19 mouse cellular contexts compared by ENCODE assay signal in the genomic region with DNA sequence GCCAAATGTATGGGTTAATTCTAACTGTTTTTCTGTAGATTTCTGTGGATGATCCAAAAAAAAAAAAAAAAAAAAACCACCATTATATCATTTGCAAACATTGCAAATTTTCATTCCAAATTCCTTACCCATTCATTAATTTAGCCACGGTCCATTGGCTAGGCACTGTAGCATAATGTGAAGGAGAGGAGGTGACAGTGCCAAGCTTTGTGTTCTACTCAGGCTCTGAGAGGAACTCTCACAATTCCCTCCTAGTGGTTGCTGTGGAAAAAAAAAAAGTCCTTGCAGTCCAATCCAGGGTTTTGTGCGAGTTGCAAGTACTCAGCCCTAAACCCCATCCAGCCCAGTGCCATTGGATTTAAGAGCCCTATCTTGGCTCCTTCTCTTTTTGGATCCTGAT. TPM values are rescaled to one million over a fixed set of nuclear protein-coding genes. Genes with fewer than 3 reads are reported as not detected.
DNase-seq lines count a peak whose midpoint lies in the region; ATAC-seq lines count a peak whose summit lies in the region.
"Had no signal": no experiment of that assay in that cellular context is flagged by ENCODE, and none has a peak within 500 bp of the region (broad histone marks: within the 10 kb centered on the region; RNA-seq: fewer than 3 reads in every experiment).

No protein-coding gene starts in this region.

- 36% methylated on average over 2 of the region's 2 CpGs for WGBS in hindbrain, embryonic 14.5 days
- WGBS in hindbrain, embryonic 12.5 days = 48% methylated on average over 2 of the region's 2 CpGs
- WGBS in liver, embryonic 11.5 days = 83% methylated on average over 2 of the region's 2 CpGs

- no peaks in the 10 kb centered on the region for H3K4me1 ChIP-seq in hindbrain, embryonic 14.5 days (replicated peaks; ENCODE audit: control insufficient read depth, insufficient read depth, low read length)
- no peaks in the 10 kb centered on the region for H3K4me1 ChIP-seq in hindbrain, embryonic 12.5 days
- no peaks in the 10 kb centered on the region for H3K4me1 ChIP-seq in liver, embryonic 11.5 days (replicated peaks; ENCODE audit: control insufficient read depth, insufficient read depth, low read length)
- H3K4me1 ChIP-seq: heart, embryonic 13.5 days; liver, embryonic 12.5 days; neural tube, embryonic 12.5 days had no signal

- no peaks in the 10 kb centered on the region for H3K36me3 ChIP-seq in hindbrain, embryonic 14.5 days (replicated peaks; ENCODE audit: control insufficient read depth, insufficient read depth)
- H3K36me3 ChIP-seq in hindbrain, embryonic 12.5 days = no peaks in the 10 kb centered on the region
- no peaks in the 10 kb centered on the region for H3K36me3 ChIP-seq in liver, embryonic 11.5 days (ENCODE audit: control insufficient read depth, insufficient read depth, low read length)
- H3K36me3 ChIP-seq: heart, embryonic 13.5 days; liver, embryonic 12.5 days; neural tube, embryonic 12.5 days had no signal

- no peak overlapping the region for H3K9ac ChIP-seq in hindbrain, embryonic 14.5 days
- H3K9ac ChIP-seq in hindbrain, embryonic 12.5 days = no peak overlapping the region
- H3K9ac ChIP-seq in liver, embryonic 11.5 days (ENCODE audit: low read depth, low read length) = no peak overlapping the region
- H3K9ac ChIP-seq: heart, embryonic 13.5 days; liver, embryonic 12.5 days; lung, embryonic 14.5 days; neural tube, embryonic 12.5 days had no signal

- no peak overlapping the region for H3K4me3 ChIP-seq in hindbrain, embryonic 14.5 days (replicated peaks; ENCODE audit: low read length)
- no peak overlapping the region for H3K4me3 ChIP-seq in hindbrain, embryonic 12.5 days
- no peak overlapping the region for H3K4me3 ChIP-seq in liver, embryonic 11.5 days (ENCODE audit: low read depth, low read length)
- H3K4me3 ChIP-seq: gastrocnemius, adult 2 months; heart, embryonic 13.5 days; liver, embryonic 12.5 days; neural tube, embryonic 12.5 days had no signal

- DNase-seq in hindbrain, embryonic 14.5 days (ENCODE audit: low spot score) = peak; percentile 32
- DNase-seq in R1 (ENCODE audit: low read depth, low spot score) = peak; percentile 3
- peak; percentile 11 for DNase-seq in embryo, embryonic 10.5 days (ENCODE audit: low spot score)
- peak; percentile 8 for DNase-seq in mesoderm, embryonic 11.5 days (ENCODE audit: low read depth, low spot score)
- no peak for DNase-seq in adrenal gland, adult (ENCODE audit: inconsistent age in 2 of 2, low spot score in 1 of 2)
- no peak for DNase-seq in liver, embryonic 11.5 days (ENCODE audit: low spot score)
- DNase-seq: adrenal gland, postnatal 36 days; gastrocnemius, adult 2 months; heart, adult 11 months; kidney, adult 9 months; kidney, postnatal 36 days; lung, embryonic 14.5 days; lung, postnatal 36 days; thymus, postnatal 4 days had no signal

- no peak overlapping the region for H3K27ac ChIP-seq in hindbrain, embryonic 14.5 days
- H3K27ac ChIP-seq in hindbrain, embryonic 12.5 days = no peak overlapping the region
- no peak overlapping the region for H3K27ac ChIP-seq in liver, embryonic 11.5 days (ENCODE audit: low read depth, low read length)
- H3K27ac ChIP-seq: gastrocnemius, adult 2 months; heart, embryonic 13.5 days; liver, embryonic 12.5 days; neural tube, embryonic 12.5 days had no signal

- no peaks in the 10 kb centered on the region for H3K9me3 ChIP-seq in hindbrain, embryonic 14.5 days (ENCODE audit: control insufficient read depth, low read length)
- no peaks in the 10 kb centered on the region for H3K9me3 ChIP-seq in hindbrain, embryonic 12.5 days (replicated peaks)
- no peaks in the 10 kb centered on the region for H3K9me3 ChIP-seq in liver, embryonic 11.5 days (ENCODE audit: control insufficient read depth, low read length)
- H3K9me3 ChIP-seq: heart, embryonic 13.5 days; liver, embryonic 12.5 days; neural tube, embryonic 12.5 days had no signal

- ATAC-seq in hindbrain, embryonic 14.5 days (ENCODE audit: low FRiP score) = peak; percentile 59; the same call in 1 of the 2 replicates
- no peak for ATAC-seq in hindbrain, embryonic 12.5 days (ENCODE audit: low FRiP score)
- ATAC-seq in liver, embryonic 11.5 days (replicated peaks; ENCODE audit: low FRiP score) = no peak
- ATAC-seq: liver, embryonic 12.5 days; Patski had no signal

- H3K4me2 ChIP-seq in hindbrain, embryonic 14.5 days (replicated peaks) = no peak overlapping the region
- H3K4me2 ChIP-seq in hindbrain, embryonic 12.5 days (replicated peaks) = no peak overlapping the region
- H3K4me2 ChIP-seq in liver, embryonic 11.5 days = no peak overlapping the region
- H3K4me2 ChIP-seq: heart, embryonic 13.5 days; liver, embryonic 12.5 days; lung, embryonic 14.5 days; neural tube, embryonic 12.5 days had no signal

- H3K27me3 ChIP-seq in hindbrain, embryonic 14.5 days (ENCODE audit: control insufficient read depth, insufficient read depth, low read length) = no peaks in the 10 kb centered on the region
- H3K27me3 ChIP-seq in hindbrain, embryonic 12.5 days = no peaks in the 10 kb centered on the region
- no peaks in the 10 kb centered on the region for H3K27me3 ChIP-seq in liver, embryonic 11.5 days (replicated peaks; ENCODE audit: control insufficient read depth, insufficient read depth, low read length)
- H3K27me3 ChIP-seq: heart, embryonic 13.5 days; liver, embryonic 12.5 days; neural tube, embryonic 12.5 days had no signal

RNA-seq across cellular contexts. Expression of gene Rorb, which starts 25.9 kb away (rescaled TPM):
- 13.7 and 14.9 TPM in 2 replicates for polyA plus RNA-seq in hindbrain, embryonic 14.5 days (2014; fragmentation: Nextera tagmentation; extraction: Ambion mirVana)
- 4.1 and 4.5 TPM in 2 replicates for polyA plus RNA-seq in hindbrain, embryonic 12.5 days (2016; fragmentation: Nextera tagmentation; extraction: Ambion mirVana)
- 0.05 and 0.08 TPM in 2 replicates for polyA plus RNA-seq in liver, embryonic 11.5 days (2014; fragmentation: Nextera tagmentation; extraction: Ambion mirVana)

Comparison
In these comparisons a context has a peak if more than half of its experiments do, and no peak if none do; other contexts are left out.
1. DNase-seq: peak in hindbrain, embryonic 14.5 days (single experiment), R1 (single experiment), embryo, embryonic 10.5 days (single experiment) and mesoderm, embryonic 11.5 days (single experiment); none in adrenal gland, adult (0 of 2) and liver, embryonic 11.5 days (single experiment).